Mouse (Mus musculus) forebrain, embryonic 16.5 days (tissue): ENCODE data around the gene Gm10100. TPM values are rescaled to one million over a fixed set of nuclear protein-coding genes. Genes with fewer than 3 reads are reported as not detected.
"Not testable (repeated sequence)": the region's sequence is repeated elsewhere in the genome, so short reads cannot be mapped to it uniquely, and the experiment has no call there.

ENCODE experiments used
- ATAC-seq: fragments of 200-750 bp; cut with Nextera tagmentation; 2 replicates; pipeline ENCODE4 v1.8.0; 2017; ENCODE audit warnings: mild to moderate bottlenecking, moderate library complexity
- H3K27ac ChIP-seq: fragments of 300-500 bp; sonication (generic); 2 replicates; pipeline ENCODE4 v1.5.1; 2014; ENCODE audit warnings: low read length, control low read depth
- H3K27me3 ChIP-seq: fragments of 300-500 bp; sonication (generic); replicated peaks from 2 replicates; pipeline ENCODE4 v1.6.1; 2014; ENCODE audit warnings: low read length; ENCODE audit not compliant: control insufficient read depth, insufficient read depth
- H3K36me3 ChIP-seq: fragments of 300-500 bp; sonication (generic); 2 replicates; pipeline ENCODE4 v1.6.1; 2014; ENCODE audit not compliant: control insufficient read depth, insufficient read depth
- H3K4me1 ChIP-seq: fragments of 300-500 bp; sonication (generic); replicated peaks from 2 replicates; pipeline ENCODE4 v1.6.1; 2014; ENCODE audit warnings: low read length; ENCODE audit not compliant: control insufficient read depth, insufficient read depth
- H3K4me2 ChIP-seq: fragments of 300-500 bp; sonication (generic); 2 replicates; pipeline ENCODE4 v1.6.1; 2014; ENCODE audit warnings: mild to moderate bottlenecking, low read length, control low read depth
- H3K4me3 ChIP-seq: fragments of 300-500 bp; sonication (generic); replicated peaks from 2 replicates; pipeline ENCODE4 v1.5.1; 2014; ENCODE audit warnings: mild to moderate bottlenecking, low read length, control low read depth
- H3K9ac ChIP-seq: fragments of 300-500 bp; sonication (generic); replicated peaks from 2 replicates; pipeline ENCODE4 v1.6.1; 2014; ENCODE audit warnings: low read depth, low read length, control low read depth
- H3K9me3 ChIP-seq: fragments of 300-500 bp; sonication (generic); 2 replicates; pipeline ENCODE4 v1.6.1; 2016; ENCODE audit warnings: low read length; ENCODE audit not compliant: control insufficient read depth
- WGBS: fragments of 180-500 bp; shearing (Covaris S2); extraction: QIAGEN DNeasy Blood & Tissue Kit; methylation state at CpG from one replicate; pipeline ENCODE4 v1.1.7; 2014; 5-methylcytosine and 5-hydroxymethylcytosine counted together
- polyA plus RNA-seq: library from polyadenylated mRNA; unstranded; fragments of >200 nt; fragmentation: Nextera tagmentation; extraction: Ambion mirVana; gene quantifications from 2 replicates; pipeline ENCODE4 v1.2.1, GENCODE M21; 2015

The Gm10100 gene
- polyA plus RNA-seq, 1 experiment from 2014 or later: not detected

DNA sequence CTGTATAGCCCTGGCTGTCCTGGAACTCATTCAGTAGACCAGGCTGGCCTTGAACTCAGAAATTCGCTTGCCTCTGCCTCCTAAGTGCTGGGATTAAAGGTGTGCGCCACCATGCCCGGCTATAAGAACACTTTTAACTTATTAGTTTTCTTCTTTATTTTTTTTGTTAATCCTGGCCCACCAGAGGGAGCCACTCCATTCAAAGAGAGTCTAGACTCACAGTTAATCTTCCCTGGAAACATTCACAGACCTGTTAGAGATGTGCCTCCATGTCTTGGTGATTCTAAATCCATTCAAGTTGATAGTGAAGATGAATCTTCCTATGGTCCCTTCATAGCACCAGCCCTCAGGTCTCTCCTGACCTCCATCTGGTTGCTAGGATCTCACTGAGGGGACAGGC is 16.5 kb upstream of the Gm10100 start:
- 79% methylated on average over 3 of the region's 3 CpGs for WGBS
- no peak overlapping the region for H3K4me3 ChIP-seq
- H3K36me3 ChIP-seq: no peaks in the 10 kb centered on the region
- no peaks in the 10 kb centered on the region for H3K9me3 ChIP-seq
- H3K27me3 ChIP-seq: no peaks in the 10 kb centered on the region
- no peak for ATAC-seq
- no peaks in the 10 kb centered on the region for H3K4me1 ChIP-seq
- H3K9ac ChIP-seq: no peak overlapping the region
- H3K4me2 ChIP-seq: no peak overlapping the region
- H3K27ac ChIP-seq: no peak overlapping the region

DNA sequence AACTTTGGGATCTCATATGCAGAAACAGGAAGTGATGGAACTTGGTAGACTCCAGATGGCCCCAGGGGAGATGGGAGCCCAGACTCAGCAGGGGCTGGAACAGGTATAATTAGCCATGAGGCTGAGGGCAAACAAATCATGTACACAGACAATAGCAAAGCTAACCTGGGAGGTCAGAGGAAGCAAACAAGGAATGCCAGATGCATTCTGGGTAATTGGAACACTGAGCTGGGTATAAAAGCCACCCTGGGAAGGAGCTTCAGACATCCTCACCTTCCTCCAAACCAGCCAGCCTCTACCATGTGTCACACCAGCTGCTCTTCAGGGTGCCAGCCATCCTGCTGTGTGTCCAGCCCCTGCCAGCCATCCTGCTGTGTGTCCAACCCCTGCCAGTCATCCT is 15.1 kb upstream of the Gm10100 start, which contains the start of gene Gm10024:
Gene Gm10024, plus strand, starts transcription at position 301 of the 400 bp plus-strand sequence.
- H3K9ac ChIP-seq, H3K9me3 ChIP-seq, H3K4me1 ChIP-seq, H3K4me3 ChIP-seq, H3K27ac ChIP-seq, ATAC-seq, H3K36me3 ChIP-seq, H3K27me3 ChIP-seq, H3K4me2 ChIP-seq: not testable (repeated sequence)

- H3K4me3 ChIP-seq: no peak overlapping the region
- WGBS: 74% methylated on average over 4 of the region's 4 CpGs
- H3K9me3 ChIP-seq: no peaks in the 10 kb centered on the region
- H3K4me2 ChIP-seq: no peak overlapping the region
- H3K27me3 ChIP-seq: no peaks in the 10 kb centered on the region
- H3K9ac ChIP-seq: no peak overlapping the region
- ATAC-seq: no peak
- H3K4me1 ChIP-seq: no peaks in the 10 kb centered on the region
- H3K36me3 ChIP-seq: no peaks in the 10 kb centered on the region
- H3K27ac ChIP-seq: no peak overlapping the region
Observed at GRCm38 (mm10) chr10:77713734-77714133, 12.6 kb upstream of the Gm10100 start.

GRCm38 (mm10) chr10:77715507-77715906 is 10.8 kb upstream of the Gm10100 start, which contains the start of gene Gm10142:
TSS of gene Gm10142 (plus strand) at chr10:77715807.
- 91% methylated on average over 1 of the region's 1 CpGs for WGBS

GRCm38 (mm10) chr10:77720299-77720698 is 6.0 kb upstream of the Gm10100 start, which contains the start of gene Krtap12-1:
TSS of gene Krtap12-1 (plus strand) at chr10:77720599.
- not testable (repeated sequence) for H3K4me3 ChIP-seq, H3K4me2 ChIP-seq, H3K27me3 ChIP-seq, H3K9me3 ChIP-seq, H3K36me3 ChIP-seq, H3K9ac ChIP-seq, ATAC-seq, H3K4me1 ChIP-seq, H3K27ac ChIP-seq
- WGBS: 86% methylated on average over 1 of the region's 1 CpGs

More at GRCm38 (mm10) chr10:77715507-77715906, 10.8 kb upstream of the Gm10100 start, which contains the start of gene Gm10142:
- no peak within 1 kb of the TSS for H3K4me3 ChIP-seq
- no peak within 1 kb of the TSS for H3K4me2 ChIP-seq
- H3K27me3 ChIP-seq: no peaks in the 10 kb centered on the region
- H3K9me3 ChIP-seq: no peaks in the 10 kb centered on the region
- H3K36me3 ChIP-seq: no peaks in the 10 kb centered on the region
- no peak for ATAC-seq
- H3K9ac ChIP-seq: no peak within 1 kb of the TSS
- H3K4me1 ChIP-seq: no peaks in the 10 kb centered on the region
- H3K27ac ChIP-seq: no peak within 1 kb of the TSS

DNA sequence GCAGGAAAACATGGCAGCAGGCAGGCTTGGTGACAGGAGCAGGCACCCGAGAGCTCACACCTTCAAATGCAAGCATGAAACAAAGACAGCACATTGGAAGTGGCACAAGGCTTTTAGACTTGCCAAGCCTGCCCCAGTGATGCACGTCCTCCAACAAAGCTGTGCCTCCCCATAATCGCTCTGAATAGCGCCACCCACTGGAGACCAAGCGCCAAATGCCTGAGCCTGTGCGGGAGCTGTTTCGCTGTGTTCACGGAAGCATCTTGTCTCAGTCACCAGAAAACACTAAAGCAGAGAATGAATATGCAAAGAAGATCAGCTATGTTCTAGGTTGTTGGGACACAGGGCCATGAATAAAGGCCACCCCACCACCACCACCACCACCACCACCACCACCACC is 1.4 kb upstream of the Gm10100 start:
- Histone ChIP-seq H3K9ac (no peak overlapping the region), H3K4me1 (no peaks in the 10 kb centered on the region), H3K27me3 (no peaks in the 10 kb centered on the region), H3K27ac (no peak overlapping the region), H3K4me3 (no peak overlapping the region), H3K4me2 (no peak overlapping the region), H3K9me3 (no peaks in the 10 kb centered on the region), H3K36me3 (no peaks in the 10 kb centered on the region)
- ATAC-seq: no peak
- 70% methylated on average over 8 of the region's 8 CpGs for WGBS

GRCm38 (mm10) chr10:77728280-77728679 is 2.0 kb downstream of the Gm10100 start:
- no peak for ATAC-seq
- Histone ChIP-seq H3K9ac (no peak overlapping the region), H3K9me3 (no peaks in the 10 kb centered on the region), H3K27ac (no peak overlapping the region), H3K4me1 (no peaks in the 10 kb centered on the region), H3K27me3 (no peaks in the 10 kb centered on the region), H3K4me2 (no peak overlapping the region), H3K4me3 (no peak overlapping the region), H3K36me3 (no peaks in the 10 kb centered on the region)
- WGBS: 61% methylated on average over 4 of the region's 4 CpGs

- ATAC-seq: no peak
- no peaks in the 10 kb centered on the region for H3K9me3 ChIP-seq
- no peaks in the 10 kb centered on the region for H3K36me3 ChIP-seq
- H3K27me3 ChIP-seq: no peaks in the 10 kb centered on the region
- H3K9ac ChIP-seq: no peak overlapping the region
- no peak overlapping the region for H3K4me3 ChIP-seq
- no peak overlapping the region for H3K4me2 ChIP-seq
- H3K27ac ChIP-seq: no peak overlapping the region
- WGBS: 51% methylated on average over 4 of the region's 4 CpGs
- H3K4me1 ChIP-seq: no peaks in the 10 kb centered on the region
Observed at GRCm38 (mm10) chr10:77729241-77729640, 3.0 kb downstream of the Gm10100 start.

- Histone ChIP-seq H3K9me3 (no peaks in the 10 kb centered on the region; the same call in 1 of the 2 replicates), H3K4me2 (no peak overlapping the region), H3K9ac (no peak overlapping the region), H3K36me3 (no peaks in the 10 kb centered on the region), H3K27ac (no peak overlapping the region), H3K4me3 (no peak overlapping the region), H3K4me1 (no peaks in the 10 kb centered on the region), H3K27me3 (no peaks in the 10 kb centered on the region)
- 89% methylated on average over 1 of the region's 1 CpGs for WGBS
- no peak for ATAC-seq
Observed at GRCm38 (mm10) chr10:77735928-77736327, 9.6 kb downstream of the Gm10100 start.

GRCm38 (mm10) chr10:77738929-77739328 is 12.6 kb downstream of the Gm10100 start:
- no peaks in the 10 kb centered on the region for H3K36me3 ChIP-seq
- WGBS: 91% methylated on average over 4 of the region's 4 CpGs
- H3K9ac ChIP-seq: no peak overlapping the region
- H3K4me1 ChIP-seq: no peaks in the 10 kb centered on the region
- no peak overlapping the region for H3K4me3 ChIP-seq
- H3K27me3 ChIP-seq: no peaks in the 10 kb centered on the region
- H3K27ac ChIP-seq: no peak overlapping the region
- no peak for ATAC-seq
- no peaks in the 10 kb centered on the region; the same call in 1 of the 2 replicates for H3K9me3 ChIP-seq
- H3K4me2 ChIP-seq: no peak overlapping the region
